Mouse (Mus musculus) activated CD4-positive, CD25-positive, alpha-beta regulatory T cell, adult 4 months (primary cell): Measurements from ENCODE around the gene Pex19. TPM values are rescaled to one million over a fixed set of nuclear protein-coding genes. Genes with fewer than 3 reads are reported as not detected.

Experiments used
- ATAC-seq: one replicate; pipeline ENCODE4 v1.8.0; 2017
- polyA plus RNA-seq, 2 experiments: library from polyadenylated mRNA; unstranded; fragments of 100-300 nt; shearing (Covaris generic); gene quantifications; one replicate each; pipeline ENCODE4 v1.2.1; 2017

Pex19 gene
- 10 to 100 TPM; 68.1 to 70.7 TPM for polyA plus RNA-seq

DNA sequence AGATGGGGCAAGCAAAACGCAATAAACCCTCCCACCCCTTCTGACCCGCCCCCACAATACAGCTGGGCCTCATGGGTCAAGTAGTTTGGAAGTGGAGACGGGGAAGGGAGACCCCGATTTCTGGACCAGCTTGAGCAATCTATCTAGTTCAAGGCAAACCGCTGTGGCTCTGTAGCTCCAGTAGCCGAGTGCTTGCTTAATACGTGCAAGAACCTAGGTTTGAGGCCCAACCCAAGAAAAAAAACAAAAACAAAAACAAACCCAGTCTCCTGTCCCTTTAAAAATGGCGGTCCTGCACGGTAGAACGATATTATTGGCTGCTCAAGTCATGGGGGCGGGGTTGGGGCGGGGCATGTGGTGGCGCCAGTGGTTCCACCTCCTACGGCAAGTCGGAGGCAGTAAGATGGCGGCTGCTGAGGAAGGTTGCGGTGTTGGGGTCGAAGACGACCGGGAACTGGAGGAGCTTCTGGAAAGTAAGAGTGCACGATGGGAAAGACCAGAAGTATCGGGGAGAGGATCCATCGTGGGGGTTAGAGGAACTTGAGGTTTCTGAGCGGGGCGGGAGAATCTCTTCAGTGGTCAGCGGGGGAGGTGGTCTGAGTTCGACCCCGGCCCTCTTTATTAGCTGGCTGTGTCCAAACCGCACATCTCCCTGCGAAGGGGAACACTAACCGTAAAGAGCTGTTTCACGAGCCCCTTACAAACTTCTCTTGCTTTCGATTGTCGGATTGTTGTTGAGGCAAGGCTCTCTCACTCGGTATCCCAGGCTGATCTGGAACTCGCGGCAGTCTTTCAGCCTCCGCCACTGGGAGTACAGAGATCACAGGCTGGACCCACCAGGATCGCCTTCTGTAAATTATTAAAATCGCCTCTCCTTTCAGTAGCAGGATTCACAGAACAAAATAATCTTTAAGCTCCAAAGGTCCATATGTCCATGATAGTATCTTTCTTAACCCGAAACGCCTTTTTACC is at the start of gene Pex19:
TSS of gene Pex19 (plus strand) at position 380 of the 972 bp plus-strand sequence.
- ATAC-seq = peak; percentile 89

DNA sequence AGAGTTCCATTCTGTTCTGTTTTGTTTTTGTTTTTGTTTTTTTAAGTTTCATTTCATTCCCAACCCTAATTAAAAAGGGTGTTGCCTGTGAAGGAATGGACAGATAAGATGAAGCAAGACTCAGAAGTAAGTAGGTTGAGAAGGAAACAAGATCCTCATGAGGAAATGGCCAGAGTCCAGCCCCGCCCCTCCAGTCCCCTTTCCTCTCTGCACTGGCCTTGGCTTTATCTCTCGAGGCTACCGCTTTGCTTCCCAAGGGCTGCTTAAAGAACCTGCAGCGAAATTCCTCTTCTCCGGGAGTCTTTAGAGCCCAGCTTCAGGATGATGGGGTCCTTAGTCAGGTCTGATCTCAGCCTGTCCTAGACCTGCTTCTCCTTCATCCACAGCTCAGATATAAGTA is 48.6 kb upstream of the Pex19 start:
- ATAC-seq = no peak

DNA sequence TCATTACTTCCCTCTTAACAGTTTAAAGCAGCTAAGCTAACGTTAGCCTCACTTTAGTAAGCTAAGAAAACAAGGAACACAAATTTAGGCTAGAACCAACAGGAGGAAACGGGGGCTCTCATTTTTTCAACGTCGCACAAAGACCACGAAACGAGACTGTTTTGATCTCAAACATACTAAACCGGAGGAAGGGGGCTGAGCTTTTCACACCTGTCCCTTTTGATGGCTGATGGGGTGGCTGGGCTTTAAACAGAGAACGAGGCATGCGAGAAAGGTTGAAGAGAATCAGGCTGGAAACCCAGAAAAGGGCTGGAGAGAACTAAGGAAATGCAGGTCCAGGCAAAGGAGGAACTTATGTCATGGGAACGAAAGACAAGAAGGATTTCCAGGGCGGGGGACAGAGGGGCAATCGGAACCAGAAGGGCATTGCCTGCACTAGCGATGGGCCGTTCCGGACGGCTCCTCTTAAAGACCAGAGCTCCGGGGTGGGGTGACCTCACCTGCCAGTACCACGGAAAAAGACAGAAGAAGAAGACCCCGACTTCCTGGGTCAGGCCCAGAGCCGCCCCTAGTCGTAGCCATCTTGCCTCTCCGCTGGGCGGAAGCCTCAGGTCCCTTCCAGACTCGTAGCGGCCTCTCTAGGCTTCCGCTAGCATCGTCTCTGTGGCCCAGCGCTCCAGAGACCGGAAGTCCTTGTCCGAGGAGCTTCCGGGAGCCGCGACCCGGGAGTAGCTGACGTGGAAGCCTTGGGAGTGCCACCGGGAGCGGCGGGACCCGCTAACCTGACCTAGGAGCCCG is 44.3 kb upstream of the Pex19 start, which contains the start of the genes Copa and Ncstn:
TSS of gene Copa (plus strand) at position 429 of the 798 bp plus-strand sequence.
TSS of gene Ncstn (minus strand) at position 695 of the 798 bp plus-strand sequence.
- peak; percentile 98 for ATAC-seq

DNA sequence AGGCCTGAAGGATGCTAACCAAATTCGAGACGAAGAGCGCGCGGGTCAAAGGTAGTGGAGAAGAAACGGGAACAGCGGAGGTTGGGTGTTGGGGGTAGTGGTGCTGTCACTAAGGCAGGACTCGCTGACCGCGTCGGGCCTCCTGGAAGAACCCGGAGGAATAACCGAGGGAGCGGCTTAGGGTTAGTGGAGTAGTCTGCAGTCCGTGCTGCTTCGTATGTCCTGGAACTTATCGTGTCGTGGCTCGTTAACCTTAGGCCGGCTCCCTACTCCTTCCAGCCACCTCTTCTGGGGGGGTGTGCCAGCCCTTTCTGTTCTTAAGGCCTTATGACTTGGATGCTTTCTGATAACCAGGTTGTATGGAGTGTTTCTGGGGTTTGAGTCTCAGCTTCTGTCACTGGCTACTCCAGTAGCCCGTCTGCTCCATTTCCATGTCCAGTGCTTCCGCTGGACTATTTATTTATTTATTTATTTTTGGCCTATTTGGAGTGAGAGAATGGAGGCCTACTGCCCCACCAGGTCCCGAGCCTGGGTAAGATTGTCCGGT is 43.6 kb upstream of the Pex19 start:
- peak; percentile 48 for ATAC-seq

DNA sequence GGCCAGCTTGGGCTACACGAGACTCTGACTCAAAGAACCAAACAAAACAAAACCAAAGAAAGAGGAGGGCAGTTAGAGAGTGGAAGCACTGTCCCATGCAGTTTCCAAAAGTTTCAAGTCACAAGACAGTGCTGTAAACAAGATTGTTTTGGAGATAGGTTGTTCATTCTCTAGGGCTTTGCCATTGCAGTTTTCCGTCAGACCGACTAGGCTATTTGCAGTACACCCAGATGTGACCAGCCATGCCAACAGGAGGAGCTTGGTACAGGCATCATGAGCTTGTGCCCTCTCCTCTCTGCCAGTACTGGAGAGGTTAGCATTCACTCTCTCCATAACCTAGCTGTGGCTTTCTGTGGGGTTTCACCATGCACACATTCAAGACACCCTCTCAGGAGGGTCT is 33.0 kb upstream of the Pex19 start:
- ATAC-seq = no peak

DNA sequence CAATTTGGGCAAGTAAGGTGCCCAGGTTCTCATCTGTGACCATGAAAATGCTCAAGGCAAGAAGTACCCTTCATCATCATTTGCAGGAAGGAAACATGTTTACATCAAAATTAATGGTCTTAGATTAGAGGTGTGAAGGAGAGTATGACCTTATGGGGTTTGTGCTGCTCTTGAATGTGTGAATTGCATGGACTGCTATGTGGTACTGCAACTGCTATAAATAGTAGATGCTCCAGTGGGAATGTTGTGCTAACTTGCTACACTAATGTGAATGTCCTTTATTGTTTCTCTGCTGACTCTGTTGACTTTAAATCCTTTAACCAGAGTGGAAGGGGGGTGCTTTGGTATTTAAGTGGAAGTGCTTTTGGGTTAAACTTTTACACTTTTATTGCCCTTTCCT is 32.3 kb upstream of the Pex19 start:
- ATAC-seq = no peak

DNA sequence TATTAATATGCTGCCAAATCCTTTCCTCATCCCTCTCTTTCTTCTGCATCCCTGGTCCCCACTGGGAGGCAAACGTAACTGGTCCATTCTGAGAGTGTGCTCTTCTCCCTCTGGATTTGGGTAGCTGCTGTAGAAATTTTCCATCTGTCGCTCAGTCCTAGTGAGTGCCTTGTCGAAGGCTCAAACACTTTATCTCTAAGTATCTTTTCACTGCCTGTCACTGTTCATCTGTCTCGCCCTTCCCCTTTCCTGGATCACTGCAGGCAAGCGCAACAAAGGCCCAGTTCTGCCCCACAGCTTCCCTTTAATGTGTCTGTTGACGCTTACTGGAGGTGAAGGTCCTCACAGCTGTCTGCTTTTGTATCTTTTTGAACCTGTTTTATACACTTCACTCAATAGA is 31.4 kb upstream of the Pex19 start:
- ATAC-seq = no peak

DNA sequence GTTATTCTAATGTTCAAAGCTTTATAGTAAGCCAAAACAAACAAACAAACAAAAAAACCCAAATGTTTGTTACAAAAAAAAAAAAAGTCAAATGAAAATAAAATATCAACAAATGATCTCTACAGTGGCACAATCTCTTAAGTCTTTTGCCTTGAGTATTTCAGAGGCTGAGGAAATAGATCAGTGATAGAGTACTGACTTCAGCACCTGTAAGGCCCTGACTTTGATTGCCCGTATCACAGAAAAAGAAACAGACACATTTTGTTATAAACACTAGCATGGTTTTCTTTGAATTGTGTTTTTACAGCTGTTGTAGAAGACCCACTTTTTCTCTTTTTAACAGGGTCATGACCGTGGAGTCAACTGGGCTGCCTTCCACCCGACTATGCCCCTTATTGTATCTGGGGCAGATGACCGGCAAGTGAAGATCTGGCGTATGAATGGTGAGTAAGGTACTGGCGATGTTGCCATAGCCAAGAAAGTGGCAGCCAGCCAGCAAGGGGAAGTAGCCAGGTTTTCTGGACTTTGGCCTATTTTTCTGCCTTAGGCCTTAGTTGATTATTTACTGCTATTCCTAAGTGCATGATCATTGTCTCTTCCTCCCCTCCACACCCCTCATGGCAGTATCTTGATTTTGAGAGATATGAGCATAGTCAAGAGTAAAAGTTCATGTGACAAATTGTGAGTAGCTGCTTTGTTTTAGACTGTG is 27.1 kb upstream of the Pex19 start:
- ATAC-seq = no peak

DNA sequence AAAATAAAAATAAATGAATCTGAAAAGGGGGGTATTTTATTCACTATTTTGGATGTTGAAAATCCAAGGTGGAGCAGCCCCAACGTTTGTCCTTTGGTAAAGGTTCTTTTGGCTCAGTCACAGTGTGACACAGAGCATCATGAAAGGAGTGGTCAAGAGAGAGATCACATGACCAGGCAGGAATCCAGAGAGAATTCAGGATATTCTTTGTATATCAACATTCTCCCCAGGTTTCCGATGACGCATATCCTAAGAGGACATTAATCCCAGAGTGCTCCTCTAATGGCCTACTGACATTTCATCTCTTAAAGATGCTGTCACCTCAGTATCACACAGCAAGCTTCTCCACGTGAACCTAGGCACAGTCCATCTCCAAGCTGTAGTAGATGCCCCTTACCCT is 22.9 kb upstream of the Pex19 start:
- ATAC-seq = no peak

DNA sequence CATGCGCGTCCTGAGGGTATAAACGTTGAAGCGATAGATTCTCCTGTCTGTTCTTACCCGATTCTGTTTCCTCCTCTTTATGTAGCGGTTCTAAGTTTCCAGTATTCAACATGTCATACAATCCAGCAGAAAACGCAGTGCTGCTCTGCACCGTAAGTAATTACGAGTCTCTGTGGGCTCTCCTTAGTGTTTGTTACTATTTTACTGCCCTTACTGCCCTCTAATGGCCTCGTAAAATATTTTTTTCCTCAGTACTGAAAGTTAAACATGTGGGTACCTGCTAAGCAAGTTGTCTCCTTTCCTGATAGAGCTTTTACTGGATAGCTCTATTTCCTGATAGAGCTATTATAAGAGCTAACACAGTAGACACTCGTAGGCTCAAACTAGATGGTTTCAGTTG is 21.5 kb upstream of the Pex19 start:
- ATAC-seq = no peak

DNA sequence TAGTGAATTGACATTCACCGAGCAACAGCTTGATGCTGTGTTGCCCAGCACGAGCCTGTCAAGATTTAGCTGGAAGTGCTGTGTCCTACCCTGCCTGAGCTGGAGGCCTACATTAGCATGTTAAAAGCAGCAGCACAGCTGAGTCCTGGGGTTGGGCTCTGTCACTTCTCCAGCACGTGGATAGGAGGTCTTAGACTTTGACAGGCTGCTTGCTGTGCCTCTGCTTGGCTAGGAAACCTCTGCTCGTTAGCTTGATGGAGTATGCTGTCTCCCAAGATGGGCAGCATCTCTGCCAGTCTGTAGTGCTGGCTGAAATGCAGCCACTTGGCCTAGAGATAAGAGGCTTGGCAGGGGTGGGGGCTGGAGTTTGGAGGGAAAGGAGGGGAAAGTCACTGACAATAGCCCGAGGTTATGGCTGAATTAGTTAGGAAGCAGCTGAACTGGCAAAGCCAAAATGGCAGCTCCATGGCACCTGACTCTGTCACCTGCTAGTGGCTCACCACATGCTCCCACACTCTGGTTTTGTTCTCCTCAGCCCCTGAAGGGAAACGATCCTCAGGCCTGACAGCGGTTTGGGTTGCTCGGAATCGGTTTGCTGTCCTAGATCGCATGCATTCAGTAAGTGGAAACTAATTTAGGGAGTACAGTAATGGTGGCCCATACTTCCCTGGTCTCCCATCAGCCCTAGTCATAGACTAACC is 18.6 kb upstream of the Pex19 start:
- ATAC-seq = no peak

DNA sequence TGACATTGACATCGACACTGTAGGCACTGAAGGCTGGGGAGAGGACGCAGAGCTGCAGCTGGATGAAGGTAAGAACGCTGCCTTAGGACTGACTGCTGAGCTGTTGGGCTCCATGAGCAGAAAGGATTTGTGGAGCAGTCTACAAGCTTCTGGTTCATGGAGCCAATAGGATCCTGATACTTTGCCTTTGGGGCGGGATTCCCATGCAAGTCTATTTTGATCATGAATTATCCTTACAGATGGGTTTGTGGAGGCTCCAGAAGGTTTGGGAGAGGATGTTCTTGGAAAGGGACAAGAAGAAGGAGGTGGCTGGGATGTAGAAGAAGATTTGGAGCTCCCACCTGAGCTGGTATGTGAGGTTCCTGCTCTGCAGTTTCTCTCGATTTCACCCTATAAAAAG is 9.6 kb upstream of the Pex19 start:
- ATAC-seq = no peak

DNA sequence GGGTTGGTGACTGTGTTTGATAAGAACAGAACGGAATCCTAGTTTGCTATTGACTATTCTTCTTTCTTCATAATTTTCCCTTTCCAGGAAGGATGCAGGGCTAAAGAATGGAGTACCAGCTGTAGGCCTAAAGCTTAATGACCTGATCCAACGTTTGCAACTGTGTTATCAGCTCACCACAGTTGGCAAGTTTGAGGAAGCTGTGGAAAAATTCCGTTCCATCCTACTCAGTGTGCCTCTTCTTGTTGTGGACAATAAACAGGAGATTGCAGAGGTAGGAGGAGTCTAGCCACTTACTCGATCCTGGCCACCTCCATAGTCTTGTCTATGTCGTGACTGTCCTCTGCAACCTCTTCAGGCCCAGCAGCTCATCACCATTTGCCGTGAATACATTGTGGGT is 7.5 kb upstream of the Pex19 start:
- ATAC-seq = no peak

DNA sequence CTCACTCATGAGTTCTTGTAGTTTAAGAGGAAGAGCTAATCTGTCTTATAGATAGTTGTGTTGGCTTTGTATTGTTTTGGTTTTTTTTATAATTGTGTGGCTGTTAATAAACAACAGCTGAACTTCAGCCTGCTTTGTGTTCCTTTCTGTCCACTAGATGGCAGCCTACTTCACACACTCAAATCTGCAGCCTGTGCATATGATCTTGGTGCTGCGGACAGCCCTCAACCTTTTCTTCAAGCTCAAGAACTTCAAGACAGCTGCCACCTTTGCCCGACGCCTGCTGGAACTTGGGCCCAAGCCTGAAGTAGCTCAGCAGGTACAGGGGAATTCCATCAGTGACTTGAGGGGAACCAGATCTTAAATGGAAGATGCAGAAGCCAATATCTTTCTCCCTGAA is 6.8 kb upstream of the Pex19 start:
- ATAC-seq = peak; percentile 68

DNA sequence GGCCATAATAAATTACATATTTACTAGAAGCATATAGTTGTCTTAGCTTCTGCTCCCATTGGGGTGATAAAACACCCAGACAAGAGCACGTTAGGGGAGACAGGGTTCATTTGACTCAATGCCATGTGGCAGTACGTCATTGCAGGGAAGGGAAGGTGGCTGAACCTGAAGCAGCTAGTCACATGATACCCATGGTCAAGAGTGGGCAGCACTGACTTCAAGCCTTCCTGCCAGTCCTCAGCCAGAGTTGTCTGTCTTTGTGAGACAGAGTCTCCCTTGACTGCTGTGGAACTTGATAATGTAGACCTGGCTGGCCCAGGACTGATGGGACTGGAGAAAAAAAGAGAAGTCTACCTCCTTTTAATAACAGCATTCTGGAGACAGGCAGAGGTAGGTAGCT is 3.9 kb upstream of the Pex19 start:
- ATAC-seq = no peak

DNA sequence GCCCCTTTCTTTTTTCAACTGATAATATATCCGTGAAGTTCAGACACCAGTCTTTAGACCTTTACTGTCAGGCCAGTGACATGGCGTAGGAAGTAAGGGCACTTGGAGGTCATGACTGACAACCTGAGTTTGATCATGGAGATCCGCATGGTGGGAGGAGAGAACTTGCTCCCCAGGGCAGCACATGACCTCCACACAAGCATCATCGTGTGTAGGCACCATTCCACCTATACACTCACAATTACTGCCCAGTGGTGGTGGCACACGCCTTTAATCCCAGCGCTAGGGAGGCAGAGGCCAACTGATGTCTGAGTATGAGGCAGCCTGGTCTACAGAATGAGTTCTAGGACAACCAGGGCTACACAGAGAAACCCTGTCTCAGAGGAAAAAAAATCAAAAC is 2.0 kb upstream of the Pex19 start:
- no peak for ATAC-seq

DNA sequence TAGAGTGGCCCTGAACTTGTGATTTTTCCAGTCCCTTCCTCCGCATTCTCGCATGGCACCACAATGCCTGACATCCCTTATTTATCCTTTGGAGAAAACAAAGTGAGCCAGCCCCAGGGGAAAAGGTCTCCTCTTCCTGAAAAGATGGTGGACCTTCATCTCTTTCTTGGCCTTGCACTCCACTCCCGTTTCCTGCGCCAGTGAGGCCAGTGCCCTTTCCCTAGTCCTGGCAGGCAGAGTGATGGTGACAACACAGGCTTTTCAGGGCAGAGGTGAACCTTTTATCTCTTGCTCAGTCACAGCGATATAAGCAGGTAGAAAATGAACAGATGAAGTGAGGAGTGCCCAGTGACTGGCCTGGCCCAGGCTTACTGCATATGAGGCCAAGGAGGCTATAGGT is 932 bp downstream of the Pex19 start:
- ATAC-seq = no peak

DNA sequence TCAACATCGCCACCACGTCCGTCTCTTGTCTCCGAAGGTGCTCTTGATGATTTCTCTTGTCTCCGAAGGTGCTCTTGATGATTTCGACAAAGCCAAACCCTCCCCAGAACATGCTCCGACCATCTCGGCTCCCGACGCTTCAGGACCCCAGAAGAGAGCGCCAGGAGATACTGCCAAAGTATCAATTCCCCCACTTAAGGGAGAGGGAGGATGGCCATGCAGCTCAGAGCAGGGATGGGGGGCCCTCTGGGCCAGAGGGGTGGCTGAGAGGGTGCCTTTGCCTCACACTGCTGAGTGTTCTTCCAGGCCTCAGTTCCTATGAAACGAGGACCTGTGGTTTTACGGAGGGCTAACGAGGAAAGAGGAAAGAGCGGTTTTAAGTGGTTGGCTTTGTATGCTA is 2.0 kb downstream of the Pex19 start:
- no peak for ATAC-seq

DNA sequence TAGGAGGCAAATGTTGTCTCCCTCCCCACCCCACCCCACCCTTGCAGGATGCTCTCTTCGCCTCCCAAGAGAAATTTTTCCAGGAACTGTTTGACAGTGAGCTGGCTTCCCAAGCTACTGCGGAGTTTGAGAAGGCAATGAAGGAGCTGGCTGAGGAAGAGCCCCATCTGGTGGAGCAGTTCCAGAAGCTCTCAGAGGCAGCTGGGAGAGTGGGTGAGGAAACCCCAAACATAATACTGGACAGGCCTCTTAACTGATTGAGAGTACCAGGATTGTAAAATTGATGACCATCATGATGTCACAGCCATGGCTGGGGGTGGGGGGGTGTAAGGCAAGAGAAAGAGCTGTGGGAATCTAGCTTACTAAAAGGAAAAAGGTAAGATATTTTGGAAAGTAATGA is 2.6 kb downstream of the Pex19 start:
- ATAC-seq = no peak

DNA sequence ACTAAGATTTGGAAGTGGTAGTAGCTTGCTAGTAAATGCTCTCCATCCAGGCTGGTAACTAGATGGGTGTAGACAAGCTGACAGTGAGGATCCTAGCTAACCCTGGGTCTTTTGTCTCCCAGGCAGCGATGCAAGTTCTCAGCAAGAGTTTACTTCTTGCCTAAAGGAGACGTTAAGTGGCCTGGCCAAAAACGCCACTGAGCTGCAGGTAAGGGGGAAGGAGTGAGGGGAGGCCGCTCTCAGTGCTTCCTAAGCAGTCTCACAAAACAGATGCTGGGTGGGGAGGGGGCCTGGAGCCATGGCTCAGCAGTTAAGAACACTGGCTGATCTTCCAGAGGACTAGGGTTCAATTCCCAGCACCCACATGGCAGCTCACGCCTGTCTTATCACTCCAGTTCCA is 3.2 kb downstream of the Pex19 start:
- ATAC-seq = no peak

DNA sequence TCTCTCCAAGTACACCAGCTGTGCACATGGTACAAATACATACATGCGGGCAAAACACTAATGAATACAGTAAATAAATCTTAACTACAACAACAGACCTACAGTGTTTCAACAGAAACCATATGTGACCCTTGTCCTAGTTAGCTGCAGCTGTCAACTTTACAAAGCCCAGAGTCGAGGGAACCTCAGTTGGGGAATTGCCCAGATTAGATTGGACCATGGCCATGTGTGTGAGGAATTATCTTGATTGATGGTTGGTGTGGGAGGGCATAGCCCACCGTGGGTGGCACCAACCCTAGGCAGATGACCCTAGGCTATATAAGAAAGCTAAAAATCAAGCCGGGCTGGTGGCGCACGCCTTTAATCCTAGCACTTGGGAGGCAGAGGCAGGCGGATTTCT is 5.8 kb downstream of the Pex19 start:
- no peak for ATAC-seq

DNA sequence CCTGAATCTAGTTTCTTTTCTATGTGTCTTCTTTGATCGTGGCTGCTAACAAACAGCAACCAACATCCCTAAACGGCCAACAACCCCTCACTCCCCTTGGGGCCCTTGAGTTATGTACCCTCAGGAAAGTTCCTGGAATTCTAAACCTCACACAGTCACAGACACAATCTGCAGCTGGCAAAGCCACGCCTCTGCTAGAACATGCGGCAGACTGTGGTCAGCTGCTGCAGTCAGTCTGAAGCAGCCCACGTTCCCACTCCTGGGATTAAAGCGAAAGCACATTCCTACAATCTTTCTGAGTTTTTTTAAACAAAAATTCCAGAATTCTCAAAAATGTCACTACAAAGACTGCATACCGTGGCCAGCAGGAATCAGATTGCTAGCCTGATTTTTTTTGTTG is 7.0 kb downstream of the Pex19 start:
- ATAC-seq = no peak
